Mouse (Mus musculus) neural tube, embryonic 15.5 days (tissue): ENCODE results near the gene Urod. TPM values are rescaled to one million over a fixed set of nuclear protein-coding genes. Genes with fewer than 3 reads are reported as not detected.

Experiments
- ATAC-seq: fragments of 200-750 bp; cut with Nextera tagmentation; 2 replicates; pipeline ENCODE4 v1.8.0; 2017; ENCODE audit warnings: mild to moderate bottlenecking, moderate TSS enrichment, moderate library complexity; ENCODE audit not compliant: low FRiP score
- H3K27ac ChIP-seq: fragments of 300-500 bp; sonication (generic); replicated peaks from 2 replicates; pipeline ENCODE4 v1.5.1; 2015; ENCODE audit warnings: mild to moderate bottlenecking, inconsistent platforms
- H3K27me3 ChIP-seq: fragments of 300-500 bp; sonication (generic); replicated peaks from 2 replicates; pipeline ENCODE4 v1.6.1; 2015; ENCODE audit warnings: inconsistent platforms
- H3K36me3 ChIP-seq: fragments of 300-500 bp; sonication (generic); 2 replicates; pipeline ENCODE4 v1.6.1; 2015; ENCODE audit warnings: inconsistent platforms
- H3K4me1 ChIP-seq: fragments of 300-500 bp; sonication (generic); 2 replicates; pipeline ENCODE4 v1.6.1; 2015; ENCODE audit warnings: inconsistent platforms
- H3K4me2 ChIP-seq: fragments of 300-500 bp; sonication (generic); 2 replicates; pipeline ENCODE4 v1.6.1; 2015; ENCODE audit warnings: inconsistent platforms, mild to moderate bottlenecking, moderate library complexity
- H3K4me3 ChIP-seq: fragments of 300-500 bp; sonication (generic); replicated peaks from 2 replicates; pipeline ENCODE4 v1.5.1; 2015; ENCODE audit warnings: mild to moderate bottlenecking, inconsistent platforms
- H3K9ac ChIP-seq: fragments of 300-500 bp; sonication (generic); replicated peaks from 2 replicates; pipeline ENCODE4 v1.6.1; 2015; ENCODE audit warnings: mild to moderate bottlenecking, inconsistent platforms
- H3K9me3 ChIP-seq: fragments of 300-500 bp; sonication (generic); replicated peaks from 2 replicates; pipeline ENCODE4 v1.6.1; 2016; ENCODE audit warnings: inconsistent platforms
- WGBS: fragments of 180-500 bp; shearing (Covaris S2); methylation state at CpG from one replicate; pipeline ENCODE4 v1.1.7; 2015; ENCODE audit warnings: mixed read lengths; 5-methylcytosine and 5-hydroxymethylcytosine counted together
- polyA plus RNA-seq: library from polyadenylated mRNA; unstranded; fragments of >200 nt; fragmentation: Nextera tagmentation; extraction: Ambion mirVana; gene quantifications from 2 replicates; pipeline ENCODE4 v1.2.1, GENCODE M21; 2015

The Urod gene
- polyA plus RNA-seq, 1 experiment from 2014 or later = 57.2 TPM

GRCm38 (mm10) chr4:116989731-116990130, 4.5 kb downstream of the Urod start:
- Histone ChIP-seq H3K4me3 (no peak overlapping the region), H3K27ac (no peak overlapping the region), H3K36me3 (peaks cover 51% of the 10 kb centered on the region), H3K27me3 (no peaks in the 10 kb centered on the region), H3K9ac (no peak overlapping the region), H3K4me2 (no peak overlapping the region), H3K9me3 (no peaks in the 10 kb centered on the region), H3K4me1 (peaks cover 17% of the 10 kb centered on the region)
- 68% methylated on average over 6 of the region's 6 CpGs for WGBS
- no peak for ATAC-seq

GRCm38 (mm10) chr4:116987122-116987456, 7.1 kb downstream of the Urod start:
- Histone ChIP-seq H3K27ac (no peak overlapping the region), H3K36me3 (peaks cover 57% of the 10 kb centered on the region), H3K27me3 (no peaks in the 10 kb centered on the region), H3K9ac (no peak overlapping the region), H3K4me2 (no peak overlapping the region), H3K9me3 (no peaks in the 10 kb centered on the region), H3K4me1 (0 out of 2 replicates have a peak, but pooled peaks cover 3% of the 10 kb centered on the region), H3K4me3 (no peak overlapping the region)
- ATAC-seq = no peak
- 72% methylated on average over 5 of the region's 5 CpGs for WGBS

GRCm38 (mm10) chr4:116986400-116987121, 7.7 kb downstream of the Urod start:
- 62% methylated on average over 17 of the region's 17 CpGs for WGBS
- H3K27ac ChIP-seq = no peak overlapping the region
- H3K36me3 ChIP-seq = peaks cover 62% of the 10 kb centered on the region
- no peaks in the 10 kb centered on the region for H3K9me3 ChIP-seq
- no peaks in the 10 kb centered on the region for H3K27me3 ChIP-seq
- ATAC-seq = peak; percentile 43
- H3K9ac ChIP-seq = no peak overlapping the region
- H3K4me2 ChIP-seq = no peak overlapping the region
- H3K4me1 ChIP-seq = 0 out of 2 replicates have a peak, but pooled peaks cover 3% of the 10 kb centered on the region
- H3K4me3 ChIP-seq = no peak overlapping the region

DNA sequence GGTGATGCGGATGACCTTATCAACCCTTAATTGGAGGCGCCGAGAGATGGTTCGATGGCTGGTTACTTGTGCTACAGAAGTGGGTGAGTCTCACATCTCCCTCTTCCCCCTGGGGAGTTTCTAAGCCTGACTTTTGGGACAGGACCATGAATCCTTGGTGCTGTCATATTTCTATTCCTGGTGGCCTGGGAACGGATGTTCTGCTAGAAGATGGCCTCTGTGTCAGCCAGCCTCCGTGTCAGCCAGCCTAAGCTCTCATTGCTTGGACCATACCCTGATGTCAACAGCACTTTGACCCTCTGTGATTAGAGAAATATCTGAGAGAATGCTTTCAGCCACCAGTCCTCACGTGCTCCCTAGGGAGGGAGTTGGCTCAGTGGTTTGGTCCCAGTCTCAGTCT, 8.5 kb downstream of the Urod start:
- Histone ChIP-seq H3K4me3 (no peak overlapping the region), H3K9me3 (no peaks in the 10 kb centered on the region), H3K4me1 (no peaks in the 10 kb centered on the region), H3K27me3 (no peaks in the 10 kb centered on the region), H3K9ac (no peak overlapping the region), H3K36me3 (peaks cover 70% of the 10 kb centered on the region), H3K4me2 (no peak overlapping the region), H3K27ac (no peak overlapping the region)
- 96% methylated on average over 7 of the region's 7 CpGs for WGBS
- ATAC-seq = no peak

GRCm38 (mm10) chr4:116976503-116976902, 17.7 kb downstream of the Urod start:
- Histone ChIP-seq H3K4me2 (no peak overlapping the region), H3K27ac (no peak overlapping the region), H3K9me3 (no peaks in the 10 kb centered on the region), H3K4me3 (no peak overlapping the region), H3K36me3 (peaks cover 56% of the 10 kb centered on the region), H3K27me3 (no peaks in the 10 kb centered on the region), H3K4me1 (no peaks in the 10 kb centered on the region), H3K9ac (no peak overlapping the region)
- ATAC-seq = no peak
- WGBS = 79% methylated on average over 2 of the region's 2 CpGs

GRCm38 (mm10) chr4:116954951-116955350, 39.3 kb downstream of the Urod start:
- no peaks in the 10 kb centered on the region for H3K9me3 ChIP-seq
- WGBS = 93% methylated on average over 7 of the region's 7 CpGs
- H3K4me1 ChIP-seq = no peaks in the 10 kb centered on the region
- H3K36me3 ChIP-seq = no peaks in the 10 kb centered on the region
- H3K27ac ChIP-seq = no peak overlapping the region
- H3K27me3 ChIP-seq = no peaks in the 10 kb centered on the region
- no peak overlapping the region for H3K9ac ChIP-seq
- no peak overlapping the region for H3K4me2 ChIP-seq
- no peak for ATAC-seq
- H3K4me3 ChIP-seq = no peak overlapping the region

DNA sequence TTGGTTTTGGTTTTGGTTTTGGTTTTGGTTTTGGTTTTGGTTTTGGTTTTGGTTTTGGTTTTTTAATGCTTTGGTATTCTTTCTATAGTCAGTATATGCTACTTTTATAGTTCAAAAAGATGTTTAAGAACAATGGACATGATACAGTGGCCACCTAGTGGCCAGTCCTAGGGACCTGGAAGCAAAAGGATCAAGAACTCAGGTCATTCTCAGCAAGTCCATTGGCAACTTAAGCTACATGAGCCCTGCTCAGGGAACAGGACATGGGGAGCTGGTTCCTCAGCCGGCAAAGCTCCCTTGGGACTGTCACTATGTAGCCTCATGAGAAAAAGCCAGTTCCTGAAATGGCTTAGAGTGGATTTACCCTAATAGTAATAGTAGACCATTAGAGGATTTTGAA, 42.6 kb downstream of the Urod start:
- no peak overlapping the region for H3K9ac ChIP-seq
- no peak for ATAC-seq
- 44% methylated on average over 1 of the region's 1 CpGs for WGBS
- no peaks in the 10 kb centered on the region for H3K36me3 ChIP-seq
- H3K4me1 ChIP-seq = no peaks in the 10 kb centered on the region
- H3K27me3 ChIP-seq = no peaks in the 10 kb centered on the region
- no peak overlapping the region for H3K27ac ChIP-seq
- H3K9me3 ChIP-seq = no peaks in the 10 kb centered on the region
- no peak overlapping the region for H3K4me3 ChIP-seq
- H3K4me2 ChIP-seq = no peak overlapping the region

GRCm38 (mm10) chr4:116944055-116944454, 50.2 kb downstream of the Urod start:
- Histone ChIP-seq H3K36me3 (no peaks in the 10 kb centered on the region), H3K9ac (no peak overlapping the region), H3K27ac (0 out of 2 replicates have a peak overlapping the region, but pooled peaks have one; percentile 11), H3K4me3 (no peak overlapping the region), H3K9me3 (no peaks in the 10 kb centered on the region), H3K4me2 (no peak overlapping the region), H3K4me1 (peaks cover 14% of the 10 kb centered on the region), H3K27me3 (no peaks in the 10 kb centered on the region)
- no peak for ATAC-seq
- WGBS = 10% methylated on average over 5 of the region's 5 CpGs

- Histone ChIP-seq H3K4me2 (no peak overlapping the region), H3K4me1 (peaks cover 14% of the 10 kb centered on the region), H3K27me3 (no peaks in the 10 kb centered on the region), H3K4me3 (no peak overlapping the region), H3K9me3 (no peaks in the 10 kb centered on the region), H3K9ac (no peak overlapping the region), H3K27ac (no peak overlapping the region), H3K36me3 (no peaks in the 10 kb centered on the region)
- no peak for ATAC-seq
- 31% methylated on average over 2 of the region's 2 CpGs for WGBS
These were observed 51.5 kb downstream of the Urod start for GRCm38 (mm10) chr4:116942695-116943094.

Other genes with a start within 250 kb of the Urod start
- gene Toe1, start 186.8 kb downstream of the Urod start, polyA plus RNA-seq = 27.2 and 33.4 TPM in 2 replicates
- gene Mutyh, start 186.7 kb downstream of the Urod start, polyA plus RNA-seq = 5.6 and 7.5 TPM in 2 replicates
- gene Hpdl, start 172.7 kb downstream of the Urod start, polyA plus RNA-seq = 1.4 and 1.8 TPM in 2 replicates
- 4.2 and 4.4 TPM in 2 replicates for gene Zswim5, start 117.0 kb downstream of the Urod start, polyA plus RNA-seq
- gene Hectd3, start 904 bp upstream of the Urod start, polyA plus RNA-seq = 22.4 and 24.9 TPM in 2 replicates
- 46.1 and 49.1 TPM in 2 replicates for gene Eif2b3, start 25.0 kb upstream of the Urod start, polyA plus RNA-seq
- gene Ptch2, start 101.7 kb upstream of the Urod start, polyA plus RNA-seq = 6.9 and 7.1 TPM in 2 replicates
- 4.7 and 5.5 TPM in 2 replicates for gene Btbd19, start 131.3 kb upstream of the Urod start, polyA plus RNA-seq
- gene Tctex1d4, start 132.4 kb upstream of the Urod start, polyA plus RNA-seq = not detected in 2 replicates
- 19.5 and 22.5 TPM in 2 replicates for gene Plk3, start 139.6 kb upstream of the Urod start, polyA plus RNA-seq
- 530 and 610 TPM in 2 replicates for gene Rps8, start 161.8 kb upstream of the Urod start, polyA plus RNA-seq
- gene Kif2c, start 188.2 kb upstream of the Urod start, polyA plus RNA-seq = 6.8 and 17.1 TPM in 2 replicates